Mouse (Mus musculus): ENCODE data around the gene Olfr1480.

DNA sequence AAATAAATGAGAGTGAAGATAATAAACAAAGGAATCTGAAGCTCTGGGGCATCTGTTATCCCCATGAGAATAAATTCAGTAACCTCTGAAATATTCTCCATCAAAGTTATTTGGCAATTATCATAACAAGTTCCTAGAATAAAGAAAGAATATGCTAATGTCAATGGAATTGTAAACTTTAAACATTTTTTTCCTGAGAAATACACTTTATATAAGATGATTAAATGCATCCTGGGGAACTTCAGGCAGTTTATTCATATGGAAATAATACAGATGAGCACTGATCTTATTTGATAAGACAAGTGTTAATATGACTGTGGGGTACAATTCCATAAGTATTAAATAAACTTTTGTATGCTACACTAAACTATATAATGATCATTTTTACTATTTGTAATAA, 47.6 kb upstream of the Olfr1480 start, which contains the start of gene Olfr1475:
- TF ChIP-seq CTCF (IDR thresholded peaks at IDR 0.05; ENCODE audit: low read depth) (no peak), EP300 (IDR thresholded peaks at IDR 0.05; ENCODE audit: low read depth) (no peak)
